Comparison of ENCODE assay signal across 8 mouse cellular contexts in genomic region chrX:129884465-129884864, GRCm38 (mm10).
DNase-seq lines count a peak whose midpoint lies in the region; ATAC-seq and TF ChIP-seq lines count a peak whose summit lies in the region.

No protein-coding gene starts in this region.

- H3K27me3 ChIP-seq in hindbrain, postnatal 0 days (ENCODE audit: insufficient read depth, low read length), result no peaks in the 10 kb centered on the region
- H3K27me3 ChIP-seq in hindbrain, embryonic 13.5 days, result no peaks in the 10 kb centered on the region
- H3K27me3 ChIP-seq in neural tube, embryonic 11.5 days (ENCODE audit: control insufficient read depth, insufficient read depth, low read length), result no peaks in the 10 kb centered on the region

- H3K4me1 ChIP-seq in hindbrain, postnatal 0 days (ENCODE audit: insufficient read depth, low read length), result no peaks in the 10 kb centered on the region
- H3K4me1 ChIP-seq in hindbrain, embryonic 13.5 days (replicated peaks), result no peaks in the 10 kb centered on the region
- H3K4me1 ChIP-seq in neural tube, embryonic 11.5 days (ENCODE audit: control insufficient read depth, insufficient read depth, low read length), result no peaks in the 10 kb centered on the region

- TF ChIP-seq CTCF in hindbrain, postnatal 0 days (IDR thresholded peaks at IDR 0.05; ENCODE audit: low read depth), result peak; percentile 42; the same call in 1 of the 2 replicates

- DNase-seq in hindbrain, postnatal 0 days (ENCODE audit: low spot score), result peak; percentile 7
- peak; percentile 19 for DNase-seq in urinary bladder, postnatal 25 days (ENCODE audit: low spot score)
- DNase-seq in urinary bladder, adult 2 months (ENCODE audit: low spot score), result no peak
- DNase-seq in c-Kit-positive CD71-positive TER-119-negative erythroid progenitor cells, embryonic 14.5 days (ENCODE audit: low read depth), result peak; percentile 20
- DNase-seq in neural tube, embryonic 11.5 days (ENCODE audit: low spot score), result peak; percentile 9

- WGBS in hindbrain, postnatal 0 days, result 27% methylated on average over 3 of the region's 3 CpGs
- 15% methylated on average over 3 of the region's 3 CpGs for WGBS in hindbrain, embryonic 13.5 days
- 19% methylated on average over 3 of the region's 3 CpGs for WGBS in neural tube, embryonic 11.5 days

- H3K9ac ChIP-seq in hindbrain, postnatal 0 days (replicated peaks; ENCODE audit: low read length), result no peak overlapping the region
- H3K9ac ChIP-seq in hindbrain, embryonic 13.5 days, result no peak overlapping the region
- H3K9ac ChIP-seq in neural tube, embryonic 11.5 days (ENCODE audit: low read length), result no peak overlapping the region

- H3K4me2 ChIP-seq in hindbrain, postnatal 0 days (ENCODE audit: low read depth, low read length), result no peak overlapping the region
- no peak overlapping the region for H3K4me2 ChIP-seq in hindbrain, embryonic 13.5 days
- H3K4me2 ChIP-seq in neural tube, embryonic 11.5 days (ENCODE audit: low read depth), result no peak overlapping the region

- H3K4me3 ChIP-seq in hindbrain, postnatal 0 days (ENCODE audit: low read length), result no peak overlapping the region
- H3K4me3 ChIP-seq in hindbrain, embryonic 13.5 days, result no peak overlapping the region
- no peak overlapping the region for H3K4me3 ChIP-seq in neural tube, embryonic 11.5 days (ENCODE audit: low read depth, low read length)

- H3K27ac ChIP-seq in hindbrain, postnatal 0 days, result no peak overlapping the region
- H3K27ac ChIP-seq in hindbrain, embryonic 13.5 days, result no peak overlapping the region
- no peak overlapping the region for H3K27ac ChIP-seq in neural tube, embryonic 11.5 days (ENCODE audit: low read depth, low read length)

- no peak for ATAC-seq in hindbrain, postnatal 0 days
- ATAC-seq in hindbrain, embryonic 13.5 days (ENCODE audit: low FRiP score), result no peak
- ATAC-seq in inflammation-experienced regulatory T-cells, adult 6 months, result peak; percentile 82
- no peak for ATAC-seq in neural tube, embryonic 11.5 days (ENCODE audit: insufficient read depth, low FRiP score, low TSS enrichment)
- no peak for ATAC-seq in monocyte, adult 5-6 weeks (replicated peaks; ENCODE audit: insufficient number of reproducible peaks, low FRiP score, low TSS enrichment, poor library complexity, severe bottlenecking)

- no peaks in the 10 kb centered on the region for H3K36me3 ChIP-seq in hindbrain, postnatal 0 days (ENCODE audit: insufficient read depth, low read length)
- no peaks in the 10 kb centered on the region for H3K36me3 ChIP-seq in hindbrain, embryonic 13.5 days
- H3K36me3 ChIP-seq in neural tube, embryonic 11.5 days (ENCODE audit: control insufficient read depth, insufficient read depth, low read length), result no peaks in the 10 kb centered on the region

- no peaks in the 10 kb centered on the region for H3K9me3 ChIP-seq in hindbrain, postnatal 0 days (ENCODE audit: low read length)
- H3K9me3 ChIP-seq in hindbrain, embryonic 13.5 days, result no peaks in the 10 kb centered on the region
- no peaks in the 10 kb centered on the region for H3K9me3 ChIP-seq in neural tube, embryonic 11.5 days (ENCODE audit: control insufficient read depth, low read length)
